Mouse (Mus musculus): Measurements from ENCODE around the gene Angptl8. TPM values are rescaled to one million over a fixed set of nuclear protein-coding genes. Genes with fewer than 3 reads are reported as not detected.
"Not testable (repeated sequence)": the region's sequence is repeated elsewhere in the genome, so short reads cannot be mapped to it uniquely, and the experiment has no call there.

Gene Angptl8
- polyA plus RNA-seq, 1 experiment from 2014 or later: 0.84 TPM

- Histone ChIP-seq H3K9me3 (replicated peaks) (no peaks in the 10 kb centered on the region), H3K27ac (replicated peaks) (no peak overlapping the region), H3K4me3 (replicated peaks) (no peak overlapping the region), H3K36me3 (no peaks in the 10 kb centered on the region), H3K4me2 (replicated peaks) (no peak overlapping the region), H3K4me1 (no peaks in the 10 kb centered on the region), H3K27me3 (no peaks in the 10 kb centered on the region), H3K9ac (no peak overlapping the region)
- ATAC-seq (ENCODE audit: insufficient number of reproducible peaks, low FRiP score, low TSS enrichment, low read depth): no peak
- 63% methylated on average over 5 of the region's 5 CpGs for WGBS
These were observed 30.5 kb downstream of the Angptl8 start for GRCm38 (mm10) chr9:21865673-21866398.

- Histone ChIP-seq H3K9ac (no peak overlapping the region), H3K4me1 (no peaks in the 10 kb centered on the region), H3K4me3 (replicated peaks) (no peak overlapping the region), H3K36me3 (no peaks in the 10 kb centered on the region), H3K27me3 (no peaks in the 10 kb centered on the region), H3K27ac (replicated peaks) (no peak overlapping the region), H3K9me3 (replicated peaks) (no peaks in the 10 kb centered on the region), H3K4me2 (replicated peaks) (no peak overlapping the region)
- 36% methylated on average over 2 of the region's 2 CpGs for WGBS
- no peak for ATAC-seq (ENCODE audit: insufficient number of reproducible peaks, low FRiP score, low TSS enrichment, low read depth)
These were observed 31.3 kb downstream of the Angptl8 start for GRCm38 (mm10) chr9:21866641-21867040.

- Histone ChIP-seq H3K36me3 (no peaks in the 10 kb centered on the region), H3K4me2 (replicated peaks) (no peak overlapping the region), H3K4me1 (no peaks in the 10 kb centered on the region), H3K9me3 (replicated peaks) (no peaks in the 10 kb centered on the region), H3K9ac (no peak overlapping the region), H3K27ac (replicated peaks) (no peak overlapping the region), H3K4me3 (replicated peaks) (no peak overlapping the region), H3K27me3 (no peaks in the 10 kb centered on the region)
- no peak for ATAC-seq (ENCODE audit: insufficient number of reproducible peaks, low FRiP score, low TSS enrichment, low read depth)
- 78% methylated on average over 3 of the region's 3 CpGs for WGBS
These were observed 32.4 kb downstream of the Angptl8 start for GRCm38 (mm10) chr9:21867726-21868125.

- H3K27me3 ChIP-seq; H3K9ac ChIP-seq; H3K36me3 ChIP-seq; H3K27ac ChIP-seq (replicated peaks); ATAC-seq (ENCODE audit: insufficient number of reproducible peaks, low FRiP score, low TSS enrichment, low read depth); H3K9me3 ChIP-seq (replicated peaks); H3K4me3 ChIP-seq (replicated peaks); H3K4me1 ChIP-seq; H3K4me2 ChIP-seq (replicated peaks): not testable (repeated sequence)
- WGBS: 53% methylated on average over 7 of the region's 7 CpGs
These were observed 34.0 kb downstream of the Angptl8 start for GRCm38 (mm10) chr9:21869290-21869689.

GRCm38 (mm10) chr9:21870879-21871524 lies 35.7 kb downstream of the Angptl8 start:
- Histone ChIP-seq H3K4me2 (replicated peaks) (peak overlapping the region; percentile 41), H3K36me3 (no peaks in the 10 kb centered on the region), H3K27me3 (0 out of 2 replicates have a peak, but pooled peaks cover 3% of the 10 kb centered on the region), H3K9me3 (replicated peaks) (no peaks in the 10 kb centered on the region), H3K4me3 (replicated peaks) (peak overlapping the region; percentile 19; the same call in 1 of the 2 replicates), H3K4me1 (no peaks in the 10 kb centered on the region), H3K9ac (no peak overlapping the region), H3K27ac (replicated peaks) (no peak overlapping the region)
- WGBS: 14% methylated on average over 20 of the region's 20 CpGs
- no peak for ATAC-seq (ENCODE audit: insufficient number of reproducible peaks, low FRiP score, low TSS enrichment, low read depth)

GRCm38 (mm10) chr9:21872204-21872603 lies 36.9 kb downstream of the Angptl8 start:
- no peak for ATAC-seq (ENCODE audit: insufficient number of reproducible peaks, low FRiP score, low TSS enrichment, low read depth)
- 0 out of 2 replicates have a peak, but pooled peaks cover 3% of the 10 kb centered on the region for H3K27me3 ChIP-seq
- no peak overlapping the region for H3K9ac ChIP-seq
- H3K27ac ChIP-seq (replicated peaks): no peak overlapping the region
- H3K4me3 ChIP-seq (replicated peaks): no peak overlapping the region
- H3K9me3 ChIP-seq (replicated peaks): no peaks in the 10 kb centered on the region
- 58% methylated on average over 4 of the region's 4 CpGs for WGBS
- H3K4me2 ChIP-seq (replicated peaks): no peak overlapping the region
- H3K36me3 ChIP-seq: no peaks in the 10 kb centered on the region
- no peaks in the 10 kb centered on the region for H3K4me1 ChIP-seq

- H3K9me3 ChIP-seq (replicated peaks): 0 out of 2 replicates have a peak, but pooled peaks cover 4% of the 10 kb centered on the region
- no peak overlapping the region for H3K4me2 ChIP-seq (replicated peaks)
- no peaks in the 10 kb centered on the region for H3K4me1 ChIP-seq
- H3K27ac ChIP-seq (replicated peaks): no peak overlapping the region
- WGBS: 60% methylated on average over 3 of the region's 3 CpGs
- no peak overlapping the region for H3K9ac ChIP-seq
- 0 out of 2 replicates have a peak, but pooled peaks cover 3% of the 10 kb centered on the region for H3K27me3 ChIP-seq
- no peak overlapping the region for H3K4me3 ChIP-seq (replicated peaks)
- H3K36me3 ChIP-seq: no peaks in the 10 kb centered on the region
- no peak for ATAC-seq (ENCODE audit: insufficient number of reproducible peaks, low FRiP score, low TSS enrichment, low read depth)
These were observed 41.3 kb downstream of the Angptl8 start for GRCm38 (mm10) chr9:21876601-21877000.

Small RNA genes within 50 kb of the gene (microRNA-seq; reads per million reads assigned to microRNA genes)
- 5.0 reads per million, percentile 20 among the genes with 10 or more reads in this experiment for gene Mir7083 (ENCODE audit: borderline number of aligned reads)

Other genes with a start within 250 kb of the Angptl8 start
- 34.6 and 35.4 TPM in 2 replicates for gene Timm29, start 242.8 kb upstream of the Angptl8 start, polyA plus RNA-seq (2015; fragmentation: Nextera tagmentation; extraction: Ambion mirVana)
- gene Yipf2, start 242.7 kb upstream of the Angptl8 start, polyA plus RNA-seq (2015; fragmentation: Nextera tagmentation; extraction: Ambion mirVana): 28.1 and 29.2 TPM in 2 replicates
- gene Smarca4, start 219.3 kb upstream of the Angptl8 start, polyA plus RNA-seq (2015; fragmentation: Nextera tagmentation; extraction: Ambion mirVana): 75.5 and 78.5 TPM in 2 replicates
- gene Ldlr, start 112.0 kb upstream of the Angptl8 start, polyA plus RNA-seq (2015; fragmentation: Nextera tagmentation; extraction: Ambion mirVana): 35.5 and 39.4 TPM in 2 replicates
- 80.1 and 83.4 TPM in 2 replicates for gene Spc24, start 75.2 kb upstream of the Angptl8 start, polyA plus RNA-seq (2015; fragmentation: Nextera tagmentation; extraction: Ambion mirVana)
- gene Kank2, start 36.8 kb upstream of the Angptl8 start, polyA plus RNA-seq (2015; fragmentation: Nextera tagmentation; extraction: Ambion mirVana): 25.2 and 26.2 TPM in 2 replicates
- 34.5 and 37.7 TPM in 2 replicates for gene Dock6, start 17.1 kb downstream of the Angptl8 start, polyA plus RNA-seq (2015; fragmentation: Nextera tagmentation; extraction: Ambion mirVana)
- 39.4 and 43.4 TPM in 2 replicates for gene Rab3d, start 82.7 kb downstream of the Angptl8 start, polyA plus RNA-seq (2015; fragmentation: Nextera tagmentation; extraction: Ambion mirVana)
- 4.3 and 5.5 TPM in 2 replicates for gene Ccdc159, start 92.0 kb downstream of the Angptl8 start, polyA plus RNA-seq (2015; fragmentation: Nextera tagmentation; extraction: Ambion mirVana)
- gene Tmem205, start 92.0 kb downstream of the Angptl8 start, polyA plus RNA-seq (2015; fragmentation: Nextera tagmentation; extraction: Ambion mirVana): 56.2 and 58.0 TPM in 2 replicates
- 13.6 and 15.5 TPM in 2 replicates for gene Plppr2, start 101.5 kb downstream of the Angptl8 start, polyA plus RNA-seq (2015; fragmentation: Nextera tagmentation; extraction: Ambion mirVana)
- 5.8 and 6.5 TPM in 2 replicates for gene Swsap1, start 120.2 kb downstream of the Angptl8 start, polyA plus RNA-seq (2015; fragmentation: Nextera tagmentation; extraction: Ambion mirVana)
- 4.4 and 5.3 TPM in 2 replicates for gene Epor, start 128.0 kb downstream of the Angptl8 start, polyA plus RNA-seq (2015; fragmentation: Nextera tagmentation; extraction: Ambion mirVana)
- 1.4 and 1.8 TPM in 2 replicates for gene Rgl3, start 153.9 kb downstream of the Angptl8 start, polyA plus RNA-seq (2015; fragmentation: Nextera tagmentation; extraction: Ambion mirVana)
- gene Ccdc151, start 167.1 kb downstream of the Angptl8 start, polyA plus RNA-seq (2015; fragmentation: Nextera tagmentation; extraction: Ambion mirVana): 5.8 and 11.3 TPM in 2 replicates
- gene Prkcsh, start 167.3 kb downstream of the Angptl8 start, polyA plus RNA-seq (2015; fragmentation: Nextera tagmentation; extraction: Ambion mirVana): 116 and 118 TPM in 2 replicates
- gene Elavl3, start 216.5 kb downstream of the Angptl8 start, polyA plus RNA-seq (2015; fragmentation: Nextera tagmentation; extraction: Ambion mirVana): 3.0 and 4.4 TPM in 2 replicates
- not detected in 2 replicates for gene Gm49318, start 235.7 kb downstream of the Angptl8 start, polyA plus RNA-seq (2015; fragmentation: Nextera tagmentation; extraction: Ambion mirVana)
- 12.5 and 12.6 TPM in 2 replicates for gene Zfp653, start 235.9 kb downstream of the Angptl8 start, polyA plus RNA-seq (2015; fragmentation: Nextera tagmentation; extraction: Ambion mirVana)
- gene Ecsit, start 249.9 kb downstream of the Angptl8 start, polyA plus RNA-seq (2015; fragmentation: Nextera tagmentation; extraction: Ambion mirVana): 37.3 and 41.8 TPM in 2 replicates